Mouse (Mus musculus) forebrain, embryonic 16.5 days (tissue): ENCODE data around the gene Ube2r2. TPM values are rescaled to one million over a fixed set of nuclear protein-coding genes. Genes with fewer than 3 reads are reported as not detected.
A peak's percentile ranks its signal among the peaks of the same experiment; 100 is the strongest.

ENCODE experiments used
- ATAC-seq: fragments of 200-750 bp; cut with Nextera tagmentation; 2 replicates; pipeline ENCODE4 v1.8.0; 2017; ENCODE audit warnings: mild to moderate bottlenecking, moderate library complexity
- H3K27ac ChIP-seq: fragments of 300-500 bp; sonication (generic); 2 replicates; pipeline ENCODE4 v1.5.1; 2014; ENCODE audit warnings: low read length, control low read depth
- H3K27me3 ChIP-seq: fragments of 300-500 bp; sonication (generic); replicated peaks from 2 replicates; pipeline ENCODE4 v1.6.1; 2014; ENCODE audit warnings: low read length; ENCODE audit not compliant: control insufficient read depth, insufficient read depth
- H3K36me3 ChIP-seq: fragments of 300-500 bp; sonication (generic); 2 replicates; pipeline ENCODE4 v1.6.1; 2014; ENCODE audit not compliant: control insufficient read depth, insufficient read depth
- H3K4me1 ChIP-seq: fragments of 300-500 bp; sonication (generic); replicated peaks from 2 replicates; pipeline ENCODE4 v1.6.1; 2014; ENCODE audit warnings: low read length; ENCODE audit not compliant: control insufficient read depth, insufficient read depth
- H3K4me2 ChIP-seq: fragments of 300-500 bp; sonication (generic); 2 replicates; pipeline ENCODE4 v1.6.1; 2014; ENCODE audit warnings: mild to moderate bottlenecking, low read length, control low read depth
- H3K4me3 ChIP-seq: fragments of 300-500 bp; sonication (generic); replicated peaks from 2 replicates; pipeline ENCODE4 v1.5.1; 2014; ENCODE audit warnings: mild to moderate bottlenecking, low read length, control low read depth
- H3K9ac ChIP-seq: fragments of 300-500 bp; sonication (generic); replicated peaks from 2 replicates; pipeline ENCODE4 v1.6.1; 2014; ENCODE audit warnings: low read depth, low read length, control low read depth
- H3K9me3 ChIP-seq: fragments of 300-500 bp; sonication (generic); 2 replicates; pipeline ENCODE4 v1.6.1; 2016; ENCODE audit warnings: low read length; ENCODE audit not compliant: control insufficient read depth
- WGBS: fragments of 180-500 bp; shearing (Covaris S2); extraction: QIAGEN DNeasy Blood & Tissue Kit; methylation state at CpG from one replicate; pipeline ENCODE4 v1.1.7; 2014; 5-methylcytosine and 5-hydroxymethylcytosine counted together
- polyA plus RNA-seq: library from polyadenylated mRNA; unstranded; fragments of >200 nt; fragmentation: Nextera tagmentation; extraction: Ambion mirVana; gene quantifications from 2 replicates; pipeline ENCODE4 v1.2.1, GENCODE M21; 2015

The Ube2r2 gene
- polyA plus RNA-seq, 1 experiment from 2014 or later, result 51.4 TPM

GRCm38 (mm10) chr4:41192544-41193512, 57.3 kb downstream of the Ube2r2 start:
- Histone ChIP-seq H3K27ac (no peak overlapping the region), H3K36me3 (peaks cover 42% of the 10 kb centered on the region), H3K9me3 (no peaks in the 10 kb centered on the region), H3K9ac (no peak overlapping the region), H3K4me3 (no peak overlapping the region), H3K4me2 (no peak overlapping the region), H3K4me1 (peaks cover 7% of the 10 kb centered on the region), H3K27me3 (no peaks in the 10 kb centered on the region)
- no peak for ATAC-seq
- 74% methylated on average over 14 of the region's 14 CpGs for WGBS

DNA sequence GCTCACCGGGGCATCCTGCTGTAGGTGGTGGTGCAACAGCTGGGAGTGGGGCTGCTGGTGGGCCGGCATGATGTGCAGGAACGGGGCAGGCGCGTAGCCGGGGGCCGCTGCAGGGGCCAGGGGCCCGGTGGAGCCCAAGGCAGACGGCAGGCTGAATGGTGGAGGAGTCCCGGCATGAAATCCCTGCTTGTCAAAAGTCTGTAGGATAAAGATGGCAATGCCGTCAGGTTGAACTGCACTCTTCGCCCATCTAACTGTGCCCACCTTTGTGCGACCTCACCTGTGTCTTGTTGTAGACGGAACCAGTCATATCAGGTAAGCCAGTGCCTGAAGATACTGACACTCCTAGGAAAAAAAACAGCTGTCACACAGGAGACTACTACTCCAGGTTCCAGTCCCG, 59.8 kb downstream of the Ube2r2 start:
- H3K27me3 ChIP-seq, result no peaks in the 10 kb centered on the region
- H3K36me3 ChIP-seq, result peaks cover 52% of the 10 kb centered on the region
- no peak overlapping the region for H3K27ac ChIP-seq
- peaks cover 7% of the 10 kb centered on the region for H3K4me1 ChIP-seq
- ATAC-seq, result no peak
- WGBS, result 89% methylated on average over 15 of the region's 15 CpGs
- H3K9me3 ChIP-seq, result no peaks in the 10 kb centered on the region
- H3K9ac ChIP-seq, result no peak overlapping the region
- no peak overlapping the region for H3K4me3 ChIP-seq
- no peak overlapping the region for H3K4me2 ChIP-seq

GRCm38 (mm10) chr4:41196861-41197610, 61.5 kb downstream of the Ube2r2 start:
- H3K9me3 ChIP-seq, result no peaks in the 10 kb centered on the region
- ATAC-seq, result peak; percentile 67
- 49% methylated on average over 3 of the region's 3 CpGs for whole genome bisulfite sequencing
- H3K27ac ChIP-seq, result peak overlapping the region; percentile 74
- no peak overlapping the region for H3K4me2 ChIP-seq
- peaks cover 7% of the 10 kb centered on the region for H3K4me1 ChIP-seq
- peaks cover 52% of the 10 kb centered on the region for H3K36me3 ChIP-seq
- H3K9ac ChIP-seq, result peak overlapping the region; percentile 18; the same call in 1 of the 2 replicates
- no peaks in the 10 kb centered on the region for H3K27me3 ChIP-seq
- no peak overlapping the region for H3K4me3 ChIP-seq

GRCm38 (mm10) chr4:41202135-41202534, 66.6 kb downstream of the Ube2r2 start:
- no peak overlapping the region for H3K27ac ChIP-seq
- WGBS, result 93% methylated on average over 8 of the region's 8 CpGs

DNA sequence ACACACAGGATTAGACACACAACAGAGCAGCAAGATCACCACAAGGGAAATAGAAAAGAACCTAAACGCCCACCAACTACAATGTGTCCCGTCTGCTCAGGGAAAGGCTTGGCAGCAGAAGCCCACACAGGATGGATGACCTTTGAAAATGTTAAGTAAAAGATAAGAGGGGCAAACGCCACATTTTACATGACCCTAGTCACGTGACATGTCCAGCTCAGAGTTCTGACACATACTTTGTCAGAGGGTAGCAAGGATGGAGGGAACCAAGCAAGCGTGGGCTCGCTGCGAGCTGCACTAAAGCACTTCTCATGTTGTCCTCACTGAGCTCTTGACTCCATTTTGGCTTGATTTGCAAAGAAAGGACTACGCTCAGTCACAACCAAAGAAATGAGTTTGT, 70.2 kb downstream of the Ube2r2 start:
- Histone ChIP-seq H3K4me2 (no peak overlapping the region), H3K27me3 (no peaks in the 10 kb centered on the region), H3K9me3 (no peaks in the 10 kb centered on the region), H3K4me1 (no peaks in the 10 kb centered on the region), H3K36me3 (peaks cover 47% of the 10 kb centered on the region), H3K9ac (no peak overlapping the region), H3K4me3 (no peak overlapping the region), H3K27ac (no peak overlapping the region)
- WGBS, result 95% methylated on average over 8 of the region's 8 CpGs
- no peak for ATAC-seq

More at GRCm38 (mm10) chr4:41202135-41202534, 66.6 kb downstream of the Ube2r2 start:
- Histone ChIP-seq H3K4me3 (no peak overlapping the region), H3K9ac (no peak overlapping the region), H3K4me1 (peaks cover 3% of the 10 kb centered on the region), H3K9me3 (no peaks in the 10 kb centered on the region), H3K36me3 (peaks cover 57% of the 10 kb centered on the region), H3K4me2 (no peak overlapping the region), H3K27me3 (no peaks in the 10 kb centered on the region)
- no peak for ATAC-seq

DNA sequence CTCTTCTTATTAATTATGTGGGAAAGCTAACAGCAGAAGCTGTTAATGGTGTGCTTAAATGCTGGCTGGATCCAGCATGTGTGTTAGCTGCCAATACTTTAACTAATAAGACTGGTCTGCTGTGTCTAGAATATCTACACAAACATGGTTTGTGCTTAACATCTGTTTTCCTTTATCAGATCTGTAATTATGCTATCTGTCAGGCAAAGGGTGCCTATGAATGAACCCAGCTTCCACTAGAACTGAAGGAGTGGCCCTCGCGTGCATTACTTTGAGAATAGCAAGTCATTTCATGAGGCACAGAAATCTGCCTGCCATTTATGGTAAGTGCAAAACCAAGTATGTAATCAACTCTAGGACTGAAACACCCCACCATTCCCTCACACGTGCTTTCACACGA, 72.5 kb downstream of the Ube2r2 start:
- Histone ChIP-seq H3K36me3 (peaks cover 39% of the 10 kb centered on the region), H3K9ac (no peak overlapping the region), H3K27ac (no peak overlapping the region), H3K4me1 (no peaks in the 10 kb centered on the region), H3K4me2 (no peak overlapping the region), H3K4me3 (no peak overlapping the region), H3K27me3 (no peaks in the 10 kb centered on the region), H3K9me3 (no peaks in the 10 kb centered on the region)
- WGBS, result 85% methylated on average over 4 of the region's 4 CpGs
- ATAC-seq, result no peak

DNA sequence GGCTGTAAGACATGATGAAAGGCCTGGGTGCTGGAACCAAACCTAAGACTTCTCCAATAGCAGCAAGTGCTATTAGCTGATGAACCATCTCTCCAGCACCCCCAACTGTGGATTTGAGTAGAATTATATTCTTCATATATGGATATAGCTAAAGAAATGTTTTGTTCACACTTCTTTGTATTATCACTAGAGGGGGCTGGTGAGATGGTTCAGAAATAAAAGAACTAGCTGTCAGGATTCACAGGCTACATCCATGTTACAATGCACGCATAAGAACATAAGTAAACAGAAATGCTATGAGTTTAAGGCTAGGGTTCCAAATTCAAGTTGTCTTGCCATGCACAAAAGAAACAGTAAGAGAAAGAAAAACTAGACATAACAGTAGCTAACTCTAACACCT, 89.9 kb downstream of the Ube2r2 start:
- Histone ChIP-seq H3K27me3 (no peaks in the 10 kb centered on the region), H3K4me2 (no peak overlapping the region), H3K36me3 (peaks cover 24% of the 10 kb centered on the region), H3K9me3 (no peaks in the 10 kb centered on the region), H3K4me3 (no peak overlapping the region), H3K27ac (no peak overlapping the region), H3K4me1 (no peaks in the 10 kb centered on the region), H3K9ac (no peak overlapping the region)
- no peak for ATAC-seq
- 74% methylated on average over 1 of the region's 1 CpGs for WGBS

- H3K4me2 ChIP-seq, result no peak overlapping the region
- no peak for ATAC-seq
- H3K4me1 ChIP-seq, result no peaks in the 10 kb centered on the region
- no peak overlapping the region for H3K9ac ChIP-seq
- H3K27ac ChIP-seq, result no peak overlapping the region
- H3K36me3 ChIP-seq, result peaks cover 21% of the 10 kb centered on the region
- H3K9me3 ChIP-seq, result no peaks in the 10 kb centered on the region
- 85% methylated on average over 3 of the region's 3 CpGs for WGBS
- H3K4me3 ChIP-seq, result no peak overlapping the region
- no peaks in the 10 kb centered on the region for H3K27me3 ChIP-seq
Measured at GRCm38 (mm10) chr4:41226351-41226750, 90.8 kb downstream of the Ube2r2 start.

DNA sequence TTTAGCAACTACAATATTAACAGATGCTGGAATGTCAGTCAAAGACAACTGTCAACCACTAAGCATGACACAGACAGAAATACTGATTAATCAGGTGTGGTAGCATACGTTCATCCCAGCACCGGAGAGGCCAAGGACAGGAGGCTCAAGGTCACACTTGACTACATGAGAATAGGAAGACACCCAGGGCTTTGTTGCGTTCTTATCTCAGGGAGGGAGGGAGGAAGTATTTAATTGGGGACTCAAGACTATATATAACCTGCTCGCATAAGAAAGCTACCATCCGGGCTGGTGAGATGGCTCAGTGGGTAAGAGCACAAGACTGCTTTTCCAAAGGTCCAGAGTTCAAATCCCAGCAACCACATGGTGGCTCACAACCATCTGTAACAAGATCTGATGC, 100.1 kb downstream of the Ube2r2 start:
- H3K36me3 ChIP-seq, result peaks cover 15% of the 10 kb centered on the region
- no peak overlapping the region for H3K9ac ChIP-seq
- H3K27ac ChIP-seq, result no peak overlapping the region
- no peaks in the 10 kb centered on the region for H3K9me3 ChIP-seq
- H3K4me2 ChIP-seq, result no peak overlapping the region
- 90% methylated on average over 5 of the region's 5 CpGs for WGBS
- ATAC-seq, result no peak
- H3K4me3 ChIP-seq, result no peak overlapping the region
- no peaks in the 10 kb centered on the region for H3K27me3 ChIP-seq
- 0 out of 2 replicates have a peak, but pooled peaks cover 2% of the 10 kb centered on the region for H3K4me1 ChIP-seq
